ENCODE assay signal across 8 mouse cellular contexts in genomic region chr2:174472818-174473549, GRCm38 (mm10). TPM values are rescaled to one million over a fixed set of nuclear protein-coding genes. Genes with fewer than 3 reads are reported as not detected.
DNase-seq lines count a peak whose midpoint lies in the region; ATAC-seq lines count a peak whose summit lies in the region.

Prelid3b (minus strand) TSS chr2:174473081.

- ATAC-seq in inflammation-experienced regulatory T-cells, adult 6 months, result peak; percentile 96
- ATAC-seq in megakaryocyte-erythroid progenitor cell, adult 5-6 weeks (replicated peaks; ENCODE audit: low FRiP score, low TSS enrichment, poor library complexity, severe bottlenecking), result peak; percentile 80

- intact Hi-C loops in gastrocnemius, postnatal 14 days (cut with DNase I; ENCODE audit: low total_unique reads), result loop anchor here (10.0 kb wide), 1 partner anchor 148 kb away; no protein-coding TSS in a partner anchor
- intact Hi-C loops in left cerebral cortex, postnatal 10 days (cut with DNase I), result no loop called here

- DNase-seq in adrenal gland, adult (ENCODE audit: inconsistent age in 2 of 2, low spot score in 1 of 2), result peak; percentile 100
- DNase-seq in embryo, embryonic 10.5 days (ENCODE audit: low spot score), result peak; percentile 100
- DNase-seq in gastrocnemius, postnatal 14 days, result peak; percentile 100
- DNase-seq in left cerebral cortex, postnatal 10 days (ENCODE audit: extremely low spot score in 1 of 2, low spot score in 2 of 2), result peak; percentile 98 to 100
- peak; percentile 99 for DNase-seq in right cerebral cortex, postnatal 25 days
- peak; percentile 99 for DNase-seq in urinary bladder, postnatal 4 days (ENCODE audit: low spot score in 2 of 2)

RNA-seq across cellular contexts. Expression of gene Prelid3b, which starts in this region (rescaled TPM):
- total RNA-seq in gastrocnemius, postnatal 14 days (2021), result 10 to 100 TPM; 54.1 to 62.6 TPM
- 100 to 1,000 TPM in 1 of 3 experiments, 10 to 100 TPM in 2; 69.4 to 146 (median 73.1) TPM for polyA plus RNA-seq in inflammation-experienced regulatory T-cells, adult 6 months (2017; shearing (Covaris generic))
- 10 to 100 TPM; 47.0 to 51.8 TPM for total RNA-seq in left cerebral cortex, postnatal 10 days (2021)
- 75.0 and 119 TPM in 2 replicates for total RNA-seq in megakaryocyte-erythroid progenitor cell, adult 5-6 weeks (2014; fragmentation: Nextera tagmentation)
- 168 and 233 TPM in 2 replicates for total RNA-seq in megakaryocyte-erythroid progenitor cell, adult 5-6 weeks (2017)

Comparison
In these comparisons a context has a peak if more than half of its experiments do, and no peak if none do; other contexts are left out.
1. Peak in every context shown above with its lines: DNase-seq and ATAC-seq.